Mouse (Mus musculus) small intestine, adult 2 months (tissue): ENCODE results near the gene Gga2. TPM values are rescaled to one million over a fixed set of nuclear protein-coding genes. Genes with fewer than 3 reads are reported as not detected.

Source experiments
- H3K27ac ChIP-seq: fragments of 200-500 bp; 2 replicates; pipeline ENCODE4 v1.5.1; 2012; ENCODE audit warnings: low read depth, low read length, control low read depth, inconsistent platforms; ENCODE audit not compliant: insufficient read depth
- H3K27me3 ChIP-seq: fragments of 200-500 bp; 2 replicates; pipeline ENCODE4 v1.6.1; 2012; ENCODE audit warnings: mild to moderate bottlenecking, moderate library complexity, low read length, inconsistent platforms; ENCODE audit not compliant: control insufficient read depth, insufficient read depth
- H3K36me3 ChIP-seq: fragments of 200-500 bp; 2 replicates; pipeline ENCODE4 v1.6.1; 2012; ENCODE audit warnings: mild to moderate bottlenecking, low read length, control low read depth, inconsistent platforms; ENCODE audit not compliant: control insufficient read depth, insufficient read depth
- H3K4me1 ChIP-seq: fragments of 200-500 bp; 2 replicates; pipeline ENCODE4 v1.6.1; 2012; ENCODE audit warnings: low read length, inconsistent platforms, mixed read lengths; ENCODE audit not compliant: control insufficient read depth, insufficient read depth, insufficient read length
- H3K4me3 ChIP-seq: fragments of 200-500 bp; 2 replicates; pipeline ENCODE4 v1.5.1; 2012; ENCODE audit warnings: low read depth, mild to moderate bottlenecking, control low read depth, inconsistent platforms, low read length, moderate library complexity
- CTCF ChIP-seq: fragments of 200-500 bp; IDR thresholded peaks from 2 replicates; pipeline ENCODE4 v1.5.1; 2012; ENCODE audit warnings: low read depth, mild to moderate bottlenecking, control low read depth, inconsistent platforms, low read length, moderate library complexity, mixed read lengths; ENCODE audit not compliant: insufficient replicate concordance, insufficient read length; ENCODE audit errors: extremely low read depth
- POLR2A ChIP-seq: fragments of 200-500 bp; IDR thresholded peaks from 2 replicates; pipeline ENCODE4 v1.6.1; 2012; ENCODE audit warnings: low read depth, mild to moderate bottlenecking, control low read depth, inconsistent platforms, low read length, moderate library complexity
- WGBS: fragments of 180-500 bp; shearing (Covaris S2); methylation state at CpG from one replicate; pipeline ENCODE4 v1.1.7; 2018; 5-methylcytosine and 5-hydroxymethylcytosine counted together
- polyA plus RNA-seq: library from polyadenylated mRNA; depleted of rRNA; stranded (reverse); fragments of >200 nt; gene quantifications from 2 replicates; pipeline ENCODE4 v1.2.3, GENCODE M21; 2012

The Gga2 gene
- polyA plus RNA-seq, 1 experiment = 16.0 TPM

DNA sequence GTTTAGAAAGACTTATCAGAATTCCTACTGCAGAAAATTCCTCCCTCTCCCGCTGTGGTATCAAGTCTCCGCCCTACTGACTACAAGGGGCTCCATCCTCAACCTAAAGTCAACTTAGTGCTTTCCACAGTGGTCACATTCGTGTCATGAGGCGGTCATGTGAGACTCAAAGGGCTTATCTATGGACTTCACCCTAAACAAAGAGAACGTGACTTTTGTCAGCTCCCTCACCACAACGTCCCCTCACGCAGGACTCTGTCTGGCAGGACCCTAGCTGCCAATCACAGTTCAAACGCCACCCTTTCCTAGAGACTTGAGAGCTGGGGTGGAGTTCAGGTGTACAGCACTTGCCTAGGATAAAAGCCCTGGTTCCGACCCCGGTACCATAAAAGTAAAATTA, 8.1 kb downstream of the Gga2 start:
- TF ChIP-seq CTCF (no peak), POLR2A (no peak)
- peaks cover 2% of the 10 kb centered on the region; the same call in 1 of the 2 replicates for H3K36me3 ChIP-seq
- H3K4me1 ChIP-seq = no peaks in the 10 kb centered on the region
- 62% methylated on average over 10 of the region's 10 CpGs for WGBS
- no peaks in the 10 kb centered on the region for H3K27me3 ChIP-seq
- no peak overlapping the region for H3K4me3 ChIP-seq
- H3K27ac ChIP-seq = no peak overlapping the region

DNA sequence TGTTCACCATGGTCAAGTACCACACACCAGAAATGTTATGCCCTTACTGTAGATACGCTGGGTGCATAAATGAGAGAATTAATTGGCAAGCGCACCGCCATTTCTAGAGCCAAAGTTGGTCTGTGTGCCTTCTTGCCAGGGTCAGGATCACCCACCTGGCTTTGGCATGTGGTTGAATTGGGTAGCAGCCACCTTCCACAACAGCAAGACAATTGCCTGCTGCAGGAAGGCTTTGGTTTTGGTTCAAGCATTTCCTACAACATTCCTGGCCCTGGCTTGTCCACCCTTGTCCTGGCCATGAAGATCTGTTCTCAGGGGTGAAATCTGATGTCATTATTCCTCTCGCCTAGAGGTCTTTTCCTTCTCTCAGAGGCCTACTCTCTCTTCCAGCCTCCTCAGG, 8.7 kb downstream of the Gga2 start:
- no peaks in the 10 kb centered on the region for H3K27me3 ChIP-seq
- H3K4me1 ChIP-seq = no peaks in the 10 kb centered on the region
- 97% methylated on average over 4 of the region's 4 CpGs for WGBS
- TF ChIP-seq POLR2A (no peak), CTCF (no peak)
- no peak overlapping the region for H3K4me3 ChIP-seq
- H3K27ac ChIP-seq = no peak overlapping the region
- peaks cover 2% of the 10 kb centered on the region; the same call in 1 of the 2 replicates for H3K36me3 ChIP-seq

DNA sequence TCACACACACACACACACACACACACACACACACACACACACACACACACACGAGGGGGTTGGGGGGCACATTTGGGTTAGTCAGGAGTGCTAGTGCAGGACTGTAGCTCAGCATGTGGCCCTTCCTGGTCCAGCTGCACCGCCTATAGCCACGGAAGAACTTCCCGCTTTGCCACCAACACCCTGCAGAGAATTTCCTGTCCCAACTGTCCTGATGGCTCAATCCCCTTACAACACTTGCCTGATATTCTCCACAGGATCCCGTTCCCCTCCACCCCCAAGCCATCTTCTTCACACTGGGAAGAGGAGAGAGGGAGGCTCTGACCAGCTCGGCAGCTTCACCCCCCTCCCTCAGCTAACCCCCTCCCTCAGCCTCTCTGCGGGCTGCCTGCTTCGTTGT, 20.6 kb downstream of the Gga2 start:
- Histone ChIP-seq H3K36me3 (0 out of 2 replicates have a peak, but pooled peaks cover 5% of the 10 kb centered on the region), H3K27me3 (no peaks in the 10 kb centered on the region), H3K4me1 (no peaks in the 10 kb centered on the region), H3K27ac (no peak overlapping the region), H3K4me3 (no peak overlapping the region)
- WGBS = 80% methylated on average over 8 of the region's 8 CpGs
- TF ChIP-seq POLR2A (no peak), CTCF (no peak)

DNA sequence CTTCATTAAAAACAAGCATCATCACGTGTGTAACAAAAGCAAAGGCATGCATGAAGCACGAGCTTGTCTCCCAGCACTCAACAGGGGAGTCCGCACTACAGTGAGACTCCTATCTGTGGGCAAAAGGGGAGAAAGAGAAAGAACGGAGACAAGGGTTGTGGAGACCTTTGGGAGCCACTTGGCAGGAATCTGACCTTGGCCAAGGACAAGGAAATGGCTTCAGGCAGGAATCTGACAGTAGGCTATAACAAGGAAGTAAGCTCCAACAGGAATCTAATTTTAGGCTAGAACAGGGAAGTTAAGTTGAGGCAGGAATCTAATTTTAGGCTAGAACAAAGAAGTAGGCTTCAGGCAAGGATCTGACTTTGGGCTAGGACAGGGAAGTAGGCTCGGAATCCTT, 25.1 kb downstream of the Gga2 start:
- Histone ChIP-seq H3K4me1 (no peaks in the 10 kb centered on the region), H3K27me3 (no peaks in the 10 kb centered on the region), H3K36me3 (0 out of 2 replicates have a peak, but pooled peaks cover 5% of the 10 kb centered on the region), H3K4me3 (no peak overlapping the region), H3K27ac (no peak overlapping the region)
- WGBS = 97% methylated on average over 5 of the region's 5 CpGs
- no peak for TF ChIP-seq POLR2A
- no peak for TF ChIP-seq CTCF

DNA sequence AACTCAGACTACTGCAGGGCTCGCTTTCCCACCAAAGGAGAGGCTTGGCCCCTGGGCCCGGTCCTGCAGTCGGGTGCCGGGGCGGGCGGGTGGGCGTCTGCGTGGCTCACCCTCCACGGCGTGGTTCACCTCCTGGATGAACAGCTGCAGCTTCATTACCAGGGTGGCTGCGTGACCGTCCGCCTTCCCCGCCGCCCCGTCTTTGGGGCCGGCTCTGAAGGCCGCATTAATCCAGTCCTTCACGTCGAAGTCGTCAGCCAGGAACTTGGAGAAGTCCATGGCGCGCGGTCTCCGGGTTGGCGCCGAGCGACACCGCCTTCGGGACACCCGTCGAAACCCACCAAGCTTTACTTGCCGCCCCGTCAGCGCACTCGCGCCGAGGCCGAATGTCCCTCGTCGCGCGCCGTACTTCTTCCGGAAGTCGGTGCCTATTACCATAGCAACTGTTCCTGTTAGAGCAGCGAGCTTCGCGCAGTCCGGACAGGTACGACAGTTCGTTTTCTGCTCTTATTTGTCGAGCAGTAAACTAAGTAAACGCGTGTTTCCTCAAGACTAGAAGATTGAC, 39.6 kb downstream of the Gga2 start, which contains the start of gene Cog7:
Cog7 (minus strand) TSS at position 405 of the 565 bp plus-strand sequence.
- no peak within 1 kb of the TSS for H3K27ac ChIP-seq
- TF ChIP-seq POLR2A (no peak; the same call in 1 of the 2 replicates), CTCF (no peak)
- under 1% methylated on average over 55 of the region's 55 CpGs for WGBS

DNA sequence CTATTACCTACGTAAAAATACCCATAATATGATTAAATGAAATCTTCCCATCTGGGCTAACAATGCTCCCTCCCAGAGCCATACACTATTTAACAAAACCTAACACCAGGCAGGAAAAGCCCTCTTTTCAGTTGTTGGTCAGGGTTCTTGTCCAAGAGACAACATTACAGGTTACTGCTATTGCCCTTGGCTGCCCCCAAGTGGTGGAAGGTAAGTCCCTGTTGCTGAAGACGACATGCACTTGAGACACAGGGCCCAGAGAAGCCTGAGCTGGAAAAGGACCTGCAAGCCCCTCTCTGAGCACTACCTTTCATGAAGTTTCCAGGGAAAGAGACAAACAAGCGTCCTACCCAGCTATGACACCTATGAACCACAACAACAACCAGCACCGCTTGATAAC, 46.0 kb downstream of the Gga2 start:
- WGBS = 66% methylated on average over 4 of the region's 4 CpGs
- Histone ChIP-seq H3K27ac (no peak overlapping the region), H3K4me3 (no peak overlapping the region), H3K27me3 (no peaks in the 10 kb centered on the region), H3K4me1 (no peaks in the 10 kb centered on the region), H3K36me3 (peaks cover 21% of the 10 kb centered on the region)
- TF ChIP-seq POLR2A (no peak), CTCF (peak; percentile 51; the same call in 1 of the 2 replicates)

More for the DNA sequence above, 39.6 kb downstream of the Gga2 start, which contains the start of gene Cog7:
- peaks cover under 1% of the 10 kb centered on the region; the same call in 1 of the 2 replicates for H3K36me3 ChIP-seq
- H3K4me1 ChIP-seq = peaks cover 4% of the 10 kb centered on the region
- H3K27me3 ChIP-seq = no peaks in the 10 kb centered on the region
- peak within 1 kb of the TSS; percentile 98 for H3K4me3 ChIP-seq

DNA sequence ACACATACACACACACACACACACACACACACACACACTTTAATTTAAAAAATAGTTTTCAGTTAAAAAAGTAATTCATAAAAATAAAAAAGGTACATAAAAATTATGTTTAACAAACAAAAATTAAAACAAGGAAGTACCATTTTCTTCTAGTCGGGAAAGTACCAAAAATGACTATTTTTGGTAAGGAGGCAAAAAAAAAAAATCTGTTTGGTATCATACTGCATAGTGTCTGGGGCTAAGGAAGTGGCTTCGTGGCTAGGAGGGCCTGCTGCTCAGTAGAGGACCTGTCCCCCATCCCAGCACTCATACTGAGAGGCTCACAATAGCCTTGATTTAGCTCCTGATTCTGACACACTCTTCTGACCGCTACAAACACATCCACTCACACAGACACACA, 49.3 kb downstream of the Gga2 start:
- Histone ChIP-seq H3K4me3 (no peak overlapping the region), H3K27ac (no peak overlapping the region), H3K27me3 (no peaks in the 10 kb centered on the region), H3K36me3 (peaks cover 28% of the 10 kb centered on the region), H3K4me1 (no peaks in the 10 kb centered on the region)
- 77% methylated on average over 3 of the region's 3 CpGs for WGBS
- TF ChIP-seq CTCF = no peak
- no peak for TF ChIP-seq POLR2A

DNA sequence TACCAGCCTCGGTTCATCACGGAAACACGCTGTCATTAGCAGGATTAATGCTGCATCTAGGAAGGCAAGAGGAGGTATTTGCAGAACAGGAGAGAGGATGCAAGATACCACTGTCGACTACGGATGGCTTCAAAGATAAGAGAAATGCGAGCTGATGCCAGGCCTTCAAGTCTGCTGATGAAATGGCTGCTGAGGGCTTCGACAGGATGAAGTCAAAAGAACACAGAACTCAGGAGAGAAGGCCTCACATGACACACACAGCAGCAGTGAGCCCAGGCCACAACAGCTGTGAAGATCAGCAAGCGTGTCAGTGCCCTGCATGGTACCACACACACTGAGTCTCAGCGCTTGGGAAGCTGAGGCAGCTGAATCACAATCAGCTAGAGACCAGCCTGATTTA, 50.8 kb downstream of the Gga2 start:
- H3K27me3 ChIP-seq = no peaks in the 10 kb centered on the region
- H3K27ac ChIP-seq = no peak overlapping the region
- 89% methylated on average over 9 of the region's 9 CpGs for WGBS
- no peaks in the 10 kb centered on the region for H3K4me1 ChIP-seq
- H3K4me3 ChIP-seq = no peak overlapping the region
- H3K36me3 ChIP-seq = peaks cover 29% of the 10 kb centered on the region
- TF ChIP-seq POLR2A = no peak
- TF ChIP-seq CTCF = no peak
